Mouse (Mus musculus) thymus, postnatal 25 days (tissue): ENCODE data around the gene Zfp235.
A peak's percentile ranks its signal among the peaks of the same experiment; 100 is the strongest.

ENCODE experiments used
- DNase-seq: peaks from one replicate; pipeline ENCODE4 v3.0.0; 2022

Gene Zfp235

GRCm38 (mm10) chr7:24133996-24134828 lies at the start of gene Zfp235:
Zfp235 (plus strand) TSS chr7:24134169.
- DNase-seq = peak; percentile 86

GRCm38 (mm10) chr7:24086871-24087270 lies 47.1 kb upstream of the Zfp235 start:
- no peak for DNase-seq

- no peak for DNase-seq
These were observed 46.4 kb upstream of the Zfp235 start for GRCm38 (mm10) chr7:24087485-24088125.

GRCm38 (mm10) chr7:24104403-24104802 lies 29.6 kb upstream of the Zfp235 start:
- DNase-seq = no peak

GRCm38 (mm10) chr7:24105144-24105703 lies 28.7 kb upstream of the Zfp235 start:
- DNase-seq = no peak

- DNase-seq = no peak
These were observed 23.1 kb upstream of the Zfp235 start for GRCm38 (mm10) chr7:24110839-24111238.

- no peak for DNase-seq
These were observed 22.2 kb upstream of the Zfp235 start for GRCm38 (mm10) chr7:24111772-24112155.

- no peak for DNase-seq
These were observed 21.7 kb upstream of the Zfp235 start, which contains the start of gene Zfp112 for GRCm38 (mm10) chr7:24112156-24112856. Zfp112 (plus strand) TSS chr7:24112314.

- DNase-seq = no peak
These were observed 21.0 kb upstream of the Zfp235 start for GRCm38 (mm10) chr7:24113001-24113400.

- DNase-seq = no peak
These were observed 17.3 kb upstream of the Zfp235 start for GRCm38 (mm10) chr7:24116655-24117054.

GRCm38 (mm10) chr7:24133425-24133995 lies 459 bp upstream of the Zfp235 start:
- DNase-seq = no peak

- DNase-seq = no peak
These were observed 8.6 kb downstream of the Zfp235 start for GRCm38 (mm10) chr7:24142566-24142965.

- DNase-seq = peak; percentile 29
These were observed 19.3 kb downstream of the Zfp235 start for GRCm38 (mm10) chr7:24153272-24153671.

GRCm38 (mm10) chr7:24172191-24172590 lies 38.2 kb downstream of the Zfp235 start:
- DNase-seq = no peak

- peak; percentile 42 for DNase-seq
These were observed 40.8 kb downstream of the Zfp235 start, which contains the start of gene Zfp114 for GRCm38 (mm10) chr7:24174618-24175336. Zfp114 (plus strand) TSS chr7:24175060.

GRCm38 (mm10) chr7:24175337-24175711 lies 41.4 kb downstream of the Zfp235 start:
- no peak for DNase-seq

- DNase-seq = no peak
These were observed 53.6 kb downstream of the Zfp235 start for GRCm38 (mm10) chr7:24187611-24188010.

- no peak for DNase-seq
These were observed 55.1 kb downstream of the Zfp235 start for GRCm38 (mm10) chr7:24188901-24189570.

GRCm38 (mm10) chr7:24189571-24189944 lies 55.6 kb downstream of the Zfp235 start:
- no peak for DNase-seq

- no peak for DNase-seq
These were observed 57.4 kb downstream of the Zfp235 start for GRCm38 (mm10) chr7:24191361-24191760.
